Mouse (Mus musculus): ENCODE data around the gene Rab30. TPM values are rescaled to one million over a fixed set of nuclear protein-coding genes. Genes with fewer than 3 reads are reported as not detected.

Gene Rab30
- polyA plus RNA-seq, 1 experiment from 2014 or later = 13.3 TPM

GRCm38 (mm10) chr7:92817242-92817641 lies 75.8 kb downstream of the Rab30 start:
- Histone ChIP-seq H3K27me3 (ENCODE audit: control insufficient read depth, insufficient read depth, low read length) (no peaks in the 10 kb centered on the region), H3K27ac (replicated peaks) (no peak overlapping the region), H3K4me1 (replicated peaks; ENCODE audit: control insufficient read depth, insufficient read depth) (no peaks in the 10 kb centered on the region), H3K4me2 (replicated peaks; ENCODE audit: low read depth) (no peak overlapping the region), H3K36me3 (ENCODE audit: control insufficient read depth, insufficient read depth, low read length) (no peaks in the 10 kb centered on the region), H3K4me3 (ENCODE audit: low read depth, low read length) (no peak overlapping the region), H3K9ac (ENCODE audit: low read length) (no peak overlapping the region), H3K9me3 (ENCODE audit: control insufficient read depth, low read length) (no peaks in the 10 kb centered on the region)
- DNase-seq (ENCODE audit: low spot score) (no peak), ATAC-seq (ENCODE audit: low FRiP score, low TSS enrichment) (no peak)
- no peak for TF ChIP-seq EP300 (optimal IDR thresholded peaks at IDR 0.05)
- no peak for TF ChIP-seq CTCF (IDR thresholded peaks at IDR 0.05; ENCODE audit: low read depth)
- 67% methylated on average over 2 of the region's 2 CpGs for WGBS

- Histone ChIP-seq H3K27me3 (ENCODE audit: control insufficient read depth, insufficient read depth, low read length) (no peaks in the 10 kb centered on the region), H3K4me3 (ENCODE audit: low read depth, low read length) (no peak overlapping the region), H3K36me3 (ENCODE audit: control insufficient read depth, insufficient read depth, low read length) (no peaks in the 10 kb centered on the region), H3K9ac (ENCODE audit: low read length) (no peak overlapping the region), H3K27ac (replicated peaks) (no peak overlapping the region; the same call in 1 of the 2 replicates), H3K4me2 (replicated peaks; ENCODE audit: low read depth) (no peak overlapping the region), H3K4me1 (replicated peaks; ENCODE audit: control insufficient read depth, insufficient read depth) (no peaks in the 10 kb centered on the region), H3K9me3 (ENCODE audit: control insufficient read depth, low read length) (no peaks in the 10 kb centered on the region)
- ATAC-seq (ENCODE audit: low FRiP score, low TSS enrichment) (0 out of 2 replicates have a peak, but pooled peaks have one; percentile 45), DNase-seq (ENCODE audit: low spot score) (no peak)
- TF ChIP-seq EP300 (optimal IDR thresholded peaks at IDR 0.05) (no peak), CTCF (IDR thresholded peaks at IDR 0.05; ENCODE audit: low read depth) (no peak)
- 68% methylated on average over 9 of the region's 9 CpGs for WGBS
Measured at GRCm38 (mm10) chr7:92817886-92818285, 76.5 kb downstream of the Rab30 start.

- Histone ChIP-seq H3K36me3 (ENCODE audit: control insufficient read depth, insufficient read depth, low read length) (no peaks in the 10 kb centered on the region), H3K27ac (replicated peaks) (no peak overlapping the region), H3K4me3 (ENCODE audit: low read depth, low read length) (no peak overlapping the region), H3K4me2 (replicated peaks; ENCODE audit: low read depth) (no peak overlapping the region), H3K4me1 (replicated peaks; ENCODE audit: control insufficient read depth, insufficient read depth) (no peaks in the 10 kb centered on the region), H3K9ac (ENCODE audit: low read length) (no peak overlapping the region), H3K27me3 (ENCODE audit: control insufficient read depth, insufficient read depth, low read length) (no peaks in the 10 kb centered on the region), H3K9me3 (ENCODE audit: control insufficient read depth, low read length) (no peaks in the 10 kb centered on the region)
- TF ChIP-seq EP300 (optimal IDR thresholded peaks at IDR 0.05) = no peak
- TF ChIP-seq CTCF (IDR thresholded peaks at IDR 0.05; ENCODE audit: low read depth) = no peak
- ATAC-seq (ENCODE audit: low FRiP score, low TSS enrichment) = no peak
- DNase-seq (ENCODE audit: low spot score) = no peak
- 67% methylated on average over 11 of the region's 11 CpGs for WGBS
Measured at GRCm38 (mm10) chr7:92819656-92820055, 78.3 kb downstream of the Rab30 start.

GRCm38 (mm10) chr7:92820410-92820809 lies 79.0 kb downstream of the Rab30 start:
- 93% methylated on average over 1 of the region's 1 CpGs for WGBS
- H3K9me3 ChIP-seq (ENCODE audit: control insufficient read depth, low read length) = no peaks in the 10 kb centered on the region
- no peaks in the 10 kb centered on the region for H3K27me3 ChIP-seq (ENCODE audit: control insufficient read depth, insufficient read depth, low read length)
- no peak overlapping the region for H3K27ac ChIP-seq (replicated peaks)
- H3K4me3 ChIP-seq (ENCODE audit: low read depth, low read length) = no peak overlapping the region
- H3K4me2 ChIP-seq (replicated peaks; ENCODE audit: low read depth) = no peak overlapping the region
- H3K4me1 ChIP-seq (replicated peaks; ENCODE audit: control insufficient read depth, insufficient read depth) = no peaks in the 10 kb centered on the region
- no peak for DNase-seq (ENCODE audit: low spot score)
- TF ChIP-seq CTCF (IDR thresholded peaks at IDR 0.05; ENCODE audit: low read depth) (no peak), EP300 (optimal IDR thresholded peaks at IDR 0.05) (no peak)
- H3K36me3 ChIP-seq (ENCODE audit: control insufficient read depth, insufficient read depth, low read length) = no peaks in the 10 kb centered on the region
- H3K9ac ChIP-seq (ENCODE audit: low read length) = no peak overlapping the region
- ATAC-seq (ENCODE audit: low FRiP score, low TSS enrichment) = no peak

GRCm38 (mm10) chr7:92820941-92821465 lies 79.6 kb downstream of the Rab30 start:
- Histone ChIP-seq H3K9me3 (ENCODE audit: control insufficient read depth, low read length) (no peaks in the 10 kb centered on the region), H3K27ac (replicated peaks) (peak overlapping the region; percentile 83), H3K27me3 (ENCODE audit: control insufficient read depth, insufficient read depth, low read length) (no peaks in the 10 kb centered on the region), H3K36me3 (ENCODE audit: control insufficient read depth, insufficient read depth, low read length) (no peaks in the 10 kb centered on the region), H3K4me2 (replicated peaks; ENCODE audit: low read depth) (no peak overlapping the region), H3K9ac (ENCODE audit: low read length) (no peak overlapping the region), H3K4me3 (ENCODE audit: low read depth, low read length) (no peak overlapping the region), H3K4me1 (replicated peaks; ENCODE audit: control insufficient read depth, insufficient read depth) (no peaks in the 10 kb centered on the region)
- TF ChIP-seq EP300 (optimal IDR thresholded peaks at IDR 0.05) (no peak), CTCF (IDR thresholded peaks at IDR 0.05; ENCODE audit: low read depth) (no peak)
- ATAC-seq (ENCODE audit: low FRiP score, low TSS enrichment) = no peak
- no peak for DNase-seq (ENCODE audit: low spot score)
- 51% methylated on average over 7 of the region's 7 CpGs for WGBS

- TF ChIP-seq EP300 (optimal IDR thresholded peaks at IDR 0.05) (no peak), CTCF (IDR thresholded peaks at IDR 0.05; ENCODE audit: low read depth) (no peak)
- H3K36me3 ChIP-seq (ENCODE audit: control insufficient read depth, insufficient read depth, low read length) = no peaks in the 10 kb centered on the region
- peak overlapping the region; percentile 23; the same call in 1 of the 2 replicates for H3K4me2 ChIP-seq (replicated peaks; ENCODE audit: low read depth)
- no peak overlapping the region for H3K9ac ChIP-seq (ENCODE audit: low read length)
- ATAC-seq (ENCODE audit: low FRiP score, low TSS enrichment) (no peak), DNase-seq (ENCODE audit: low spot score) (no peak)
- no peaks in the 10 kb centered on the region for H3K9me3 ChIP-seq (ENCODE audit: control insufficient read depth, low read length)
- WGBS = 28% methylated on average over 4 of the region's 4 CpGs
- H3K27me3 ChIP-seq (ENCODE audit: control insufficient read depth, insufficient read depth, low read length) = no peaks in the 10 kb centered on the region
- no peaks in the 10 kb centered on the region for H3K4me1 ChIP-seq (replicated peaks; ENCODE audit: control insufficient read depth, insufficient read depth)
- no peak overlapping the region for H3K4me3 ChIP-seq (ENCODE audit: low read depth, low read length)
- H3K27ac ChIP-seq (replicated peaks) = peak overlapping the region; percentile 83
Measured at GRCm38 (mm10) chr7:92821871-92822270, 80.5 kb downstream of the Rab30 start.
